8 mouse cellular contexts compared by ENCODE assay signal in the genomic region with DNA sequence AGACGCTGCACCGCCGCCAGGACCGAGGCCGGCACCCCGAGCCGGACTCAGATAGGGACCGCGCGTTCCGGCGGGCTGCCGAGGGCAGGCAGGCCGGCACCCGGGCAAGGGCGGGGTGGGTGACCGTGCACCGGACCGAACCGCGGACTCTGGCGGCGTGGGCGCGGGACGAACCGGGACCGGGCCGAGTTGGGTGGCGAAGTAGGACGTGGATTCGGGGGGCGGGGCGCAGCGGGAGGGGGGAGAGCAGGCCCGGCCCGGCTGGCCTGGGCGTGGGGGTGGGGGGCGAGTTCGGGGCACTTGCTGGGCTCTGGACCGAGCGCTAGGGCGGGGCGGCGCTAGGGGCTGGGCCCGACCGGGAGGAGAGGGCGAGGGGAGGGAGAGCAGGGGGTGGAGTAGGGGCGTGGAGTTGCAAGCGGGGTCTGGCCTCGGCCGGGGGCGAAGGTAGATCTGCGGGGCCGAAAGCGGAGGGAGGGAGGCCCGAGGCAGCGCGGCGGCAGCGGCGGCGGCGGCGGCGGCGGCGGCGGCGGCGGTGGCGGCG. TPM values are rescaled to one million over a fixed set of nuclear protein-coding genes. Genes with fewer than 3 reads are reported as not detected.
DNase-seq lines count a peak whose midpoint lies in the region; ATAC-seq and TF ChIP-seq lines count a peak whose summit lies in the region.

No protein-coding gene starts in this region.

- ATAC-seq in intestine, postnatal 0 days = peak; percentile 24
- peak; percentile 56 for ATAC-seq in liver, embryonic 16.5 days (ENCODE audit: low read depth)

- no peaks in the 10 kb centered on the region for H3K27me3 ChIP-seq in intestine, postnatal 0 days (replicated peaks; ENCODE audit: control insufficient read depth, insufficient read depth, low read length)
- peaks cover 17% of the 10 kb centered on the region for H3K27me3 ChIP-seq in liver, embryonic 16.5 days (ENCODE audit: control insufficient read depth, insufficient read depth, low read depth, low read length)

- no peaks in the 10 kb centered on the region for H3K36me3 ChIP-seq in intestine, postnatal 0 days (ENCODE audit: control insufficient read depth, insufficient read depth)
- no peaks in the 10 kb centered on the region for H3K36me3 ChIP-seq in liver, embryonic 16.5 days (ENCODE audit: control insufficient read depth, insufficient read depth)

- DNase-seq in right cerebral cortex, postnatal 14 days = peak; percentile 19
- no peak for DNase-seq in right cerebral cortex, adult 2 months (ENCODE audit: low spot score in 2 of 2)
- peak; percentile 97 for DNase-seq in heart, adult 11 months
- peak; percentile 56 to 64 for DNase-seq in urinary bladder, postnatal 4 days (ENCODE audit: low spot score in 2 of 2)

- H3K4me2 ChIP-seq in intestine, postnatal 0 days (replicated peaks; ENCODE audit: low read depth) = peak overlapping the region; percentile 87
- H3K4me2 ChIP-seq in liver, embryonic 16.5 days (ENCODE audit: low read depth, low read length) = peak overlapping the region; percentile 88

- H3K27ac ChIP-seq in cortical plate, adult 2 months (ENCODE audit: insufficient read depth, low read length) = no peak overlapping the region
- H3K27ac ChIP-seq in intestine, postnatal 0 days (ENCODE audit: low read depth, low read length) = peak overlapping the region; percentile 54
- H3K27ac ChIP-seq in liver, embryonic 16.5 days (ENCODE audit: low read length) = peak overlapping the region; percentile 50
- H3K27ac ChIP-seq in olfactory bulb, adult 2 months (ENCODE audit: insufficient read depth, low read depth, low read length) = no peak overlapping the region

- no peak for TF ChIP-seq CTCF in cortical plate, adult 2 months (IDR thresholded peaks at IDR 0.05; ENCODE audit: extremely low read depth, insufficient read depth, low read length)
- no peak for TF ChIP-seq CTCF in intestine, postnatal 0 days (IDR thresholded peaks at IDR 0.05; ENCODE audit: low read depth)
- no peak for TF ChIP-seq CTCF in olfactory bulb, adult 2 months (IDR thresholded peaks at IDR 0.05; ENCODE audit: insufficient read depth, low read depth, low read length)

- 18% methylated on average over 43 of the region's 73 CpGs for WGBS in intestine, postnatal 0 days
- 19% methylated on average over 27 of the region's 73 CpGs for WGBS in liver, embryonic 16.5 days (ENCODE audit: insufficient replicate concordance)
- 28% methylated on average over 59 of the region's 73 CpGs for WGBS in olfactory bulb, adult 2 months

- H3K4me1 ChIP-seq in cortical plate, adult 2 months (ENCODE audit: control insufficient read depth, insufficient read depth, low read length) = no peaks in the 10 kb centered on the region
- H3K4me1 ChIP-seq in intestine, postnatal 0 days (replicated peaks; ENCODE audit: control insufficient read depth, insufficient read depth, low read length) = no peaks in the 10 kb centered on the region
- peaks cover 13% of the 10 kb centered on the region for H3K4me1 ChIP-seq in liver, embryonic 16.5 days (ENCODE audit: control insufficient read depth, low read depth, low read length)
- H3K4me1 ChIP-seq in olfactory bulb, adult 2 months (ENCODE audit: control insufficient read depth, insufficient read depth, low read length) = peaks cover 13% of the 10 kb centered on the region; the same call in 1 of the 2 replicates

- TF ChIP-seq POLR2A in cortical plate, adult 2 months (IDR thresholded peaks at IDR 0.05; ENCODE audit: extremely low read depth, insufficient read depth, low read length) = no peak
- no peak for TF ChIP-seq POLR2A in olfactory bulb, adult 2 months (IDR thresholded peaks at IDR 0.05; ENCODE audit: insufficient read depth, low read depth, low read length)

- H3K9me3 ChIP-seq in intestine, postnatal 0 days (ENCODE audit: control insufficient read depth) = no peaks in the 10 kb centered on the region
- H3K9me3 ChIP-seq in liver, embryonic 16.5 days (replicated peaks; ENCODE audit: control insufficient read depth, low read length) = no peaks in the 10 kb centered on the region

- peak overlapping the region; percentile 36 for H3K4me3 ChIP-seq in cortical plate, adult 2 months (ENCODE audit: insufficient read depth, low read length)
- H3K4me3 ChIP-seq in intestine, postnatal 0 days (ENCODE audit: low read depth, low read length) = peak overlapping the region; percentile 56
- H3K4me3 ChIP-seq in liver, embryonic 16.5 days (ENCODE audit: low read depth, low read length) = peak overlapping the region; percentile 75
- H3K4me3 ChIP-seq in olfactory bulb, adult 2 months (ENCODE audit: insufficient read depth, low read depth, low read length) = peak overlapping the region; percentile 63

- peak overlapping the region; percentile 40; the same call in 1 of the 2 replicates for H3K9ac ChIP-seq in intestine, postnatal 0 days (ENCODE audit: low read depth, low read length)
- H3K9ac ChIP-seq in liver, embryonic 16.5 days (ENCODE audit: low read depth, low read length) = peak overlapping the region; percentile 63

RNA-seq across cellular contexts. Expression of a gene that starts 0.5 kb away (rescaled TPM):
- polyA plus RNA-seq in cortical plate, adult 2 months (2012; rRNA removed) = 7.7 and 8.4 TPM in 2 replicates
- 1.6 and 1.9 TPM in 2 replicates for polyA plus RNA-seq in intestine, postnatal 0 days (2015; fragmentation: Nextera tagmentation; extraction: Ambion mirVana)
- 2.7 and 3.2 TPM in 2 replicates for polyA plus RNA-seq in liver, embryonic 16.5 days (2015; fragmentation: Nextera tagmentation; extraction: Ambion mirVana)
- polyA plus RNA-seq in olfactory bulb, adult 2 months (2012; ENCODE audit: insufficient read depth, insufficient read length, low replicate concordance, missing spikeins) = not detected in 2 replicates

Comparison
In these comparisons a context has a peak if more than half of its experiments do, and no peak if none do; other contexts are left out.
1. DNase-seq: peak in right cerebral cortex, postnatal 14 days (single experiment), heart, adult 11 months (single experiment) and urinary bladder, postnatal 4 days (2 of 2); none in right cerebral cortex, adult 2 months (0 of 2).
2. H3K27ac ChIP-seq: peak in intestine, postnatal 0 days (single experiment) and liver, embryonic 16.5 days (single experiment); none in cortical plate, adult 2 months (single experiment) and olfactory bulb, adult 2 months (single experiment).
3. Peak in every context shown above with its lines, with median percentiles within 50 percentile points of each other: H3K4me3 ChIP-seq.